Mouse (Mus musculus) c-Kit-positive CD71-negative TER-119-negative erythroid progenitor cells, embryonic 14.5 days (primary cell): ENCODE data around the gene RPS10-NUDT3.

Source experiments
- DNase-seq: peaks from one replicate; pipeline ENCODE4 v3.0.0-alpha.2; 2013; ENCODE audit warnings: low read depth

RPS10-NUDT3 gene

DNA sequence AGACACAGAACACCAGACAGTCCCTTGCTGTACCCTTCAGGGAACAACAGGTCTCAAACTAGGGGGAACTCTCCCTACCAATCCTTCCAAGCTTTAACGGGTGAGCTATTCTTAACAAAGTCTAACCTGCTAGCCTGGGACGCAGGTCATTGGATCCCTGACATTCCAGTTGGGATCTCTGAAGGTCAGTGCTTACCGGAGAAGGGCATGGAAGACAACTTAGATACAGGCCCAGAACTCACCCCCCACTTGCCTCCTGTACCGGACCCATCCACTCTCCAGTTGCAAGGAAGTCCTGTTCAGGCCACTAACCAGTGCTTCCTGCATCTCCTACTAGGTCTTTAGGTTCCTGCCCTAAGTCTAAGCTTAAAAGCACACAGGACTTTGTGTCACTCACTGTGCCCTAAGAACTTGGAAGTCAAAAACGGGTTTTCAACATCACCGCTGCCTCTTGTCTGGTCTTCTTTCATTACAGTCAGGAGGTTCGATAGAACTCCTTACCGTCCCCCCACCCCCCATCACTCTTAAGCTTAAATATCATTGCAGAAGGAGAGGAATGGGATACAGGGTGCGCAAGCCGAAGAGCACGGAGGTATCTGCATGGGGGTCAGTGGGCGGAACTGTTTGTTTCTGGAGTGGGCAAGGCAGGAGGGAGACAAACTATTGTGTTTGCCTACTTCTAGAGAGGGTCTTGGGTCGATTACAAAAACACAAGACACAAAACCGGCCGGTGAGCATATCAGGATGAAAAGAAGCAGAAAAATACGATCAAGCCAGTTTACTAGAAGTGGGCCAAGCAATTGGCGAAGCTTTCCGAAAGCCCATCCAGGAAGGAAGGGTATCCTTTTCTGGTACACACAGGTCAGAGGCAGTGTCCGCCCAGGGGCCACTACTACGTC is 80.7 kb downstream of the RPS10-NUDT3 start:
- DNase-seq = no peak

- DNase-seq = no peak
These were observed 82.5 kb downstream of the RPS10-NUDT3 start for GRCm38 (mm10) chr17:27552215-27553201.

- no peak for DNase-seq
These were observed 83.6 kb downstream of the RPS10-NUDT3 start for GRCm38 (mm10) chr17:27551393-27551940.

DNA sequence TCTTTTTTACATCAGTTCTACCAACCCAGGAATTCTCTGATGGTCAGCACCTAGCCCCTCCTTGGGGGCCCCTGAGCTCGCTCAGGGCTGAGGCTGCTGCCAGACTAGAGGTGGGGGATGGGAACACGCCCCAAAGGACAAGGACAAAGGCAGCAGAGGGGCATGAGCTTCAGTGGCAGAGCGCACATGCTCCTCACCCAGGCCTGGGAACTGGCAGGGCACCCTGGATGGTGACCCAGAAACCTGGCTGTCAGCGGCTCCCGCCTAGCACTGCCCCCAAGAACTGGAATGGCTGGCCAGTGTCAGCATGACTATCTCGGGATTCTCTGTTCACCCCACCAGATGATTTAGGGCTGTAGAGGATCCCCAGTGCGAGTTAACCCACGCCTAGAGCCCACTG is 85.8 kb downstream of the RPS10-NUDT3 start:
- no peak for DNase-seq

DNA sequence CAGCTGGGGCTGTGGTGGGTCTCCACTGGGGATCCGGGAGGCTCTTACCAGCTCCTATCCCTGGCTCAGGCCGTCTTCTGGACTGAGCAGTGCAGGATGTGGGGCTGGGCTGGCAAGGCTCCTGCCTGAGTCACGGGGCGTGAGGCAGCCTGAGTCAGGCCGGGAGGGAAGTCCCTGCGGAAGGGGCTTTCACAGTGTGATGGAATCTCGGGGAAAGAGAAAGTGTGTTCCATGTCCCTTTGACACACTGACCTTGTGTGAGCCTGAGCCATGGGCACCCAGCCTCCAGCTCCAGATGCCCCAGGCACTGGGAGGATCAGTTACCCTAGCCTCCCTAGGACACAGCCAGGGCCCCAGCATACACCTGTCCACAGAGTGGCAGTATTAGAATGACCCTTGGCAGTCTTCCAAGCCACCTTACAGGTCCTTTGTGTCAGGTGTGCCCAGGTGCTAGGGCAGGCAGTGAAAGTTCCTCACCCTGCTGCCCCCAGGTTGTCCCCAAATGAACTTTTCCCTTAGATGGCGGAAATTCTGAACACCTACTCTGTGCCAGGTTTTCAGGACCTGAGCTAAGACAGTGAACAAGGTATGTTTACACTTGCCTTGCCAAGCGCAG is 87.7 kb downstream of the RPS10-NUDT3 start:
- no peak for DNase-seq

DNA sequence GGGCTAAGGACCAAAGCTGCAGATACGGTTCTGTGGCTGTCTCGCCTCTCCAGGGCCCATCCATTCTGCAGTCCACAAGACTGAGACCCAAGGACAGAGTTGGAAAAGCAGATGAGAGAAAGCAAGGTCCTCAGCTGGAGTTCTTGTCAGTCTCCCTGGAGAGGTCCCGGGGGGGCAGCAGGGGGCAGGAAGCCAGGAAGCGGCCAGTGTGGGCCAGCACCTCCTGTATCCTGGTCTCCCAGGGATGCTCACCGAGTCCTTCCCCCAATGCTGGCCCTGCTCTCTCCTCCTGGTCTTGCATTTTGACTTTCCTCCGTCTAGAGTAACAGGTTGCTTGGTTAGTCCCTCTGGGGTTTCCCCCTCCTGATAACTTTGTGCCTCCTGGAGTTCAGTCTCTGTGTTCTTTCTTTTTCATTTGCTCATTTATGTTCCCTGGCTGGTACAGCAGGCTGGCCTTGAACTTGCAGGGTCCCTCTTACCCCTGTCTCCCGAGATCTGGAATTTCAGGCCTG is 88.4 kb downstream of the RPS10-NUDT3 start:
- no peak for DNase-seq

- DNase-seq = no peak
These were observed 89.0 kb downstream of the RPS10-NUDT3 start for GRCm38 (mm10) chr17:27545991-27546390.

DNA sequence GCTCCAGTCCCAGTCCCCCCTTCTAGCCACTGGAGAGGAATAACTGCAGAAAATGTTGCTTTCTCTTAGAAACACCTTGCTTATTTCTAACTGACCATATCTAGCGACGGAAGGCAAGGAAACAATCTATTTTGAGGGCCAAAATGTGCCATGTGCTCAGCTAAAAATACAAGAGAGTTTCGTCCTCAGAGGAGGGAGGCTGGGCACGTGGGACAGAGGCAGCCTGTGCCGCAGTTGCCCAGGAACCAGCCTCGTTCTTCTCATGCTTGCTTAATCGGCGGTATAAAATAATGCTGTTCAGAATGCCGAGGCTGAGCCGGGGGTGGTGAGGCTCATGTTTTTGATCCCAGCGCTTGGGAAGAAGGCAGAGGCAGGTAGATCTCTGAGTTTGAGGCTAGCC is 90.5 kb downstream of the RPS10-NUDT3 start:
- no peak for DNase-seq

DNA sequence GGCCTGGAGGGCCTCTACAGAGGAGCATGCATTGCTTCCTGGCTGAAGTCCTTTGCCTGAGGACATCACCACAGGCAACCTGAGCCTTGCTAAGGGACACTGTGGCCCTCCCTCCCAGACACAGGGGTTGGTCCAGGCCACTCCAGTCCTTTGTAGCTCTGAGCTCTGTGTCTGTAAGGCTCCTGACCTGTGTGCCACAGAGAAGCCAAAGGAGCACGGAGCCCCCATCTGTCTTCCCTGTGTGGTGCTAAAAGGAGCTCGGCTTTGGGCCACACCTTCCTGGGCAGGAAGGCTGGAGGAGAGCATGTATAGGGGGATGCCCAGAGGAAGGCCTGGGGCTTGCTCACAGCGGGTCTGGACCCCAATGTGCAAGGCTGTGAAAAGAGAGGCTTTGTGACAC is 93.0 kb downstream of the RPS10-NUDT3 start:
- no peak for DNase-seq

GRCm38 (mm10) chr17:27541261-27541660 is 93.8 kb downstream of the RPS10-NUDT3 start:
- DNase-seq = no peak

DNA sequence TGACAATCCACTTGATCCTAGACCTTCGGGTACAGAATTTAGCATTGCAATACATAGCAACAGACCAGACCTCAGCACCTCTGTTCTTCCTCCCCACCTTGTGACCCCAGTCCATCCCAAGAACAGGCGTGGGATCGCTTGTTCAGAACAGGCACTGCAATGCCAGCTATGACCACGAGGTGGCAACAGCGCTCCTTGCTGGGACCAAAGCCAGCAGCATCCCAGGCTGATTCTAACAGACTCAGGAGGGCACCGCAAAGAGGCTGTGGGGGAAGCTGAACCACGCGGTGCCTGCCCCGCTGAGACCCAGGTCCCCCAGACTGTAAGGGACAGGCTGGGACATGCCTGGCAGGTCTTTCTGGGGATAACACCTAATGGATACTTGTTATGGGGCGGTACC is 100.3 kb downstream of the RPS10-NUDT3 start:
- DNase-seq = peak; percentile 77

DNA sequence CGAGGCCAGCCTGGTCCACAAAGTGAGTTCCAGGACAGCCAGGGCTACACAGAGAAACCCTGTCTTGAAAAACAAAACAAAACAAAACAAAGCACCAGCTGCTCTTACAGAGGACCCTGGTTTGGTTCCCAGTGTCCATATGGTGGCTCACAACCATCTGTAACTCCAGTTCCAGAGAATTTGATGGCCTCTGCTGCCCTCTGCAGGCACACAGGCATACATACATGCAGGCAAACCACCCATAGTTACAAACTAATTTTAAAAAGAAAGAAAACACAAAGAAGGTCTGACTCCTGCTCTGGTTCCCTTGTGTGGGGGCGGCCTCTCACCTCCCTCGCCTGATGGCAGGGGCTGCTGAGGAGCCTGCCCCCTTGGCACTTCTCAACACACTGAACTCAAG is 101.7 kb downstream of the RPS10-NUDT3 start:
- no peak for DNase-seq

DNA sequence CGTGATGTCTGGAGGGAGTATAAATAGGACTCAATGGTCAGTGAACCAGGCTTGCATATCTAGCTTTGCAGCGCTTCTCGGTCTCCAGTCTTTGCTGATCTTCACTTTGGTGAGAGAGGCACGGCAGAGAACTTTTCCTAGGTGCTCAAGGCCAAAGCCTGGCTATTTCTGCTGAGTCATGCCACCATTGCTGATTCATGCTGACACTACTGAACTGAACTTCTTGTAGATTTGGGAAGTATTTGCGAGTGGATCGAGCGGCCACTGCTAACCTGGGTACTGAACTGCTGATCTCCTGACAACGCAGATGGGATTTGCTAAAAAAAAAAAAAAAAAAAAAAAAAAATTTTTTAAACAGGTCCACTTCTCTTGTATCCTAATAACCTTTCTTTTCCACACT is 102.9 kb downstream of the RPS10-NUDT3 start:
- DNase-seq = no peak
